Mouse (Mus musculus): ENCODE measurements around the gene Cdk6.

GRCm38 (mm10) chr5:3300801-3301457 lies 40.4 kb upstream of the Cdk6 start:
- TF ChIP-seq POLR2A (IDR thresholded peaks at IDR 0.05; ENCODE audit: insufficient read length, low read depth) (peak; percentile 62), E2F4 (IDR thresholded peaks at IDR 0.05; ENCODE audit: insufficient read depth) (no peak), MYOG (IDR thresholded peaks at IDR 0.05; ENCODE audit: control insufficient read depth in 1 of 3, insufficient read depth in 1 of 3, insufficient read length in 2 of 3, low read depth in 2 of 3) (peak in 2 of 3 experiments; percentile 30 to 83), MYOD1 (IDR thresholded peaks at IDR 0.05; ENCODE audit: control insufficient read depth in 1 of 3, insufficient read length in 2 of 3, low read depth in 2 of 3) (peak; percentile 88 to 99 (median 99)), CEBPB (IDR thresholded peaks at IDR 0.05; ENCODE audit: insufficient read depth, poor library complexity, severe bottlenecking) (no peak), MAX (IDR thresholded peaks at IDR 0.05; ENCODE audit: low read depth) (no peak), USF1 (IDR thresholded peaks at IDR 0.05; ENCODE audit: low read depth) (peak; percentile 25), POLR2AphosphoS2 (IDR thresholded peaks at IDR 0.05; ENCODE audit: insufficient read length, low read depth) (peak; percentile 50)

All from myocyte (in vitro differentiated cells).